Mouse (Mus musculus): ENCODE measurements at regions not wholly inside any gene's neighbourhood (a gene's known extent, or its start where the extent isn't known, plus 50 kb on each side); places are given as distances from the start of the nearest gene placed in this dataset.

- Histone ChIP-seq H3K4me3 (ENCODE audit: low read depth, low read length) (no peak overlapping the region), H3K27me3 (ENCODE audit: control insufficient read depth, insufficient read depth, low read length) (no peaks in the 10 kb centered on the region), H3K9ac (ENCODE audit: low read length) (no peak overlapping the region), H3K4me2 (no peak overlapping the region), H3K4me1 (ENCODE audit: control insufficient read depth, insufficient read depth, low read length) (no peaks in the 10 kb centered on the region), H3K27ac (ENCODE audit: low read depth, low read length) (no peak overlapping the region), H3K36me3 (ENCODE audit: control insufficient read depth, insufficient read depth, low read length) (no peaks in the 10 kb centered on the region), H3K9me3 (ENCODE audit: control insufficient read depth, low read length) (no peaks in the 10 kb centered on the region)
- no peak for ATAC-seq (ENCODE audit: low FRiP score)
- WGBS, result 83% methylated on average over 10 of the region's 10 CpGs
- DNase-seq (ENCODE audit: low spot score, missing footprints), result no peak
These were observed 444.2 kb upstream of the Gm19410 start for GRCm38 (mm10) chr8:35321270-35321865.

- H3K9me3 ChIP-seq (ENCODE audit: control insufficient read depth, low read length), result no peaks in the 10 kb centered on the region
- H3K4me1 ChIP-seq (ENCODE audit: control insufficient read depth, insufficient read depth, low read length), result no peaks in the 10 kb centered on the region
- DNase-seq (ENCODE audit: low spot score, missing footprints) (no peak), ATAC-seq (ENCODE audit: low FRiP score) (no peak)
- H3K27me3 ChIP-seq (ENCODE audit: control insufficient read depth, insufficient read depth, low read length), result no peaks in the 10 kb centered on the region
- H3K27ac ChIP-seq (ENCODE audit: low read depth, low read length), result no peak overlapping the region
- no peaks in the 10 kb centered on the region for H3K36me3 ChIP-seq (ENCODE audit: control insufficient read depth, insufficient read depth, low read length)
- H3K4me2 ChIP-seq, result no peak overlapping the region
- no peak overlapping the region for H3K4me3 ChIP-seq (ENCODE audit: low read depth, low read length)
- H3K9ac ChIP-seq (ENCODE audit: low read length), result no peak overlapping the region
- 88% methylated on average over 15 of the region's 15 CpGs for WGBS
These were observed 442.2 kb upstream of the Gm19410 start for GRCm38 (mm10) chr8:35323180-35323975.

All from midbrain, embryonic 11.5 days (tissue).